Mouse (Mus musculus) central nervous system, embryonic 11.5 days (tissue): ENCODE data around the gene Usp1. TPM values are rescaled to one million over a fixed set of nuclear protein-coding genes. Genes with fewer than 3 reads are reported as not detected.

Source experiments
- polyA plus RNA-seq: library from polyadenylated mRNA; depleted of rRNA; stranded (reverse); fragments of >200 nt; gene quantifications from 2 replicates; pipeline ENCODE4 v1.2.3, GENCODE M21; 2012; rRNA removed

The Usp1 gene
- polyA plus RNA-seq, result 81.2 and 134 TPM in 2 replicates

DNA sequence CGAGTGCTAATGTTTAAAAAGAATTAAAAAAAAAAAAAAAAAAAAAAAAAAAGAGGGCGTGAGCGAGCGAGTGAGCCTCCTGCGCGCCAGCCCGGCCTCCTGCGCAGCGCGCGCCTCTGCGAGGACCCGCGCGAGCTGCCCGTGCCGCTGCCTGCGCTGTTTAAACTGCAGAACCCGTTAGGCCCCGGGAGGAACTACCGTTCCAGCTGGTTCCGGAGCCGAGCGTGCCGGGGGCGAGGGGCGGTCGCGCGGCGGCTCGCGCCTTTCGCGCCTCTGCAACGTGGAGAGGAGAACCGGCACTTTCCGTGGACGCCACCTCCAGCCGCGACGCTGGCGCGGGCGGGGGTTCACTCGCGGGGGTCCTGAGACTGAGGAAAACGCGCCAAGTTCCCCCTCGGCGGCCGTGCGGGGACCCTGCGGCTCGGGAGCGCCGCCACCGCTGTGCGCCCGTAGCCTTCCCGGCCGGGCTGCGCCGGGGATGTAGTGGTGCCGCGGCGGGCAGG lies at the start of gene Usp1:
Usp1 (plus strand) TSS at position 243 of the 503 bp plus-strand sequence.

Other genes with a start within 250 kb of the Usp1 start
- gene L1td1, start 197.1 kb upstream of the Usp1 start, polyA plus RNA-seq, result 0.36 and 0.52 TPM in 2 replicates
- 3.0 and 5.9 TPM in 2 replicates for gene Kank4, start 106.3 kb upstream of the Usp1 start, polyA plus RNA-seq
- not detected in 2 replicates for gene I0C0044D17Rik, start 100.0 kb upstream of the Usp1 start, polyA plus RNA-seq
- gene Angptl3, start 107.1 kb downstream of the Usp1 start, polyA plus RNA-seq, result 0.27 and 0.62 TPM in 2 replicates
- gene Dock7, start 197.1 kb downstream of the Usp1 start, polyA plus RNA-seq, result 155 and 201 TPM in 2 replicates